Mouse (Mus musculus): ENCODE measurements around the gene Slc12a8.

Slc12a8 gene

DNA sequence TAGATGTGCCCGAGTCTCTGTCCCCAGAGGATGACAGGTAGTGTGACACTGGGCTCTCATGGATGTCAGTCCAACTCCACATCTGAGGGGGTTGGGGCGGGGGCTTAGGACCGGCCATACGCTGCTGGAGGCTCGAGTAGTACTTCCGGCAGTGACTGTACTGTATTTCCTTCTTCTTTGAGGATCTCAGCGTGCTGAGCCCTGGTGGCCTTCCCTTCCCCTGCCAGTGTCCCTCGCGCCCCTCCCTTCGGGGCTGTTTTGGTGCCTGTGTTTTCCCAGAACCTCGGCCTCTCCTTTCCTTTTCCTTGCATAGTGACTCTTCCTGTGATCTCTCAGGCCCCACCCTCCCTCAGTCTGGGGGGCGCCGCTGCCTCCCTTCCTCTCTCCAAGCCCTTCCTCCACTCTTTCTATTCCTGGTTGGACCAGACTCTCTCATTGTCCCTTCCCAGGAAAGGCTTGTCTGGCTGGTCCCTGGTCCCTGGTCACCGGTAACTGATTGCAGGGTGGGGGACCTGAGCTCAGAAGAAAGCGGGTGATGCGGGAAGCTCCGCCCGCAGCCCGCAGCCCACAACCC, 66.8 kb downstream of the Slc12a8 start:
- peak; percentile 50 for DNase-seq (ENCODE audit: low spot score)

DNA sequence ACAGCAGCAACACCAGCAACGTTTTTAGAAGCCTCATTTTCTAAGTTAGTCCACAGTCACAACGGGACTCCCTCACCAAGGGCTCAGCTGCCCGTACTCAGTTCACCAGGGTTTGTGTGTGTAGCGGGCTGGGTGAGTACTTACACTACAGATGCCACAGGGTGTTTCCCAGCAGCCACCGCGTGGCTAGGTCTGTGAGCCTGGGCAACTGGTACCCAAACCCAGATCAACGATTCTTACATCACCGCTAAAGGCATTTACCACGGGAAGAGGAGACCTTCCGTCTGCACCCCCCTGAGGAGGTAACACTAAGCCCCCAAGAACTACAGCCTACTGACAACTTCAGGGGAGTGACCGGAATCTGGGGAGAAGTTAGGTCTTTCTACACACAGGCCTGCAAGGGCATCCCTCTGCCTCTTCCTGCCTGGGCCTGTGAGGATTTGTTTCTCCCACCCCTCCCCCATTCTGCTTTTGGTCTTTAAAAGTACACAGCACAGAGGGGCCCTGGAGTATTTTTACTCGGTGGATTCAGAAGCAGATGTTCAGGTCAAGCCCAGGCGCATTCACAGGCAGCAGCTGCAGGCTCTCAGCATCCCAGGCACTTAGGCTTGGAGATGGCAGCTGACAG, 67.4 kb downstream of the Slc12a8 start:
- peak; percentile 68 for DNase-seq (ENCODE audit: low spot score)

DNA sequence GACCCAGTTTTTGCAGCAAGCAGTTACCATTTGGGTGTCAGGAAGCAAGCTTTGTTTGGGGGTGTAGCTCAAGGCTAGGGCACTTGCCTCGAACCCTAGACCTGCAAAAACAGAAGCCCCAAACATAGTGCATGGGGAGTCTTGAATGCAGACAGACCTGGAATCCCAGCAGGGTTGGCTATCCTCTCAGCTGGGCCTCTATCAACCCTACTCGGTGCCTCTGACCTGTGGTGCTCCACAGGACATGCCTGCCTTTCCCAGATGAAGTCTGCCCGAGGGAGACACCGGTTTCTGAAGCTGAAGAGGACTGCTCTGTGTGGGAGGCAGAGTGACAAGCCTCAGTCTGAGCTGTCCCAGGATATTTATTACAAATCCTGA, 67.9 kb downstream of the Slc12a8 start:
- peak; percentile 7 for DNase-seq (ENCODE audit: low spot score)

DNA sequence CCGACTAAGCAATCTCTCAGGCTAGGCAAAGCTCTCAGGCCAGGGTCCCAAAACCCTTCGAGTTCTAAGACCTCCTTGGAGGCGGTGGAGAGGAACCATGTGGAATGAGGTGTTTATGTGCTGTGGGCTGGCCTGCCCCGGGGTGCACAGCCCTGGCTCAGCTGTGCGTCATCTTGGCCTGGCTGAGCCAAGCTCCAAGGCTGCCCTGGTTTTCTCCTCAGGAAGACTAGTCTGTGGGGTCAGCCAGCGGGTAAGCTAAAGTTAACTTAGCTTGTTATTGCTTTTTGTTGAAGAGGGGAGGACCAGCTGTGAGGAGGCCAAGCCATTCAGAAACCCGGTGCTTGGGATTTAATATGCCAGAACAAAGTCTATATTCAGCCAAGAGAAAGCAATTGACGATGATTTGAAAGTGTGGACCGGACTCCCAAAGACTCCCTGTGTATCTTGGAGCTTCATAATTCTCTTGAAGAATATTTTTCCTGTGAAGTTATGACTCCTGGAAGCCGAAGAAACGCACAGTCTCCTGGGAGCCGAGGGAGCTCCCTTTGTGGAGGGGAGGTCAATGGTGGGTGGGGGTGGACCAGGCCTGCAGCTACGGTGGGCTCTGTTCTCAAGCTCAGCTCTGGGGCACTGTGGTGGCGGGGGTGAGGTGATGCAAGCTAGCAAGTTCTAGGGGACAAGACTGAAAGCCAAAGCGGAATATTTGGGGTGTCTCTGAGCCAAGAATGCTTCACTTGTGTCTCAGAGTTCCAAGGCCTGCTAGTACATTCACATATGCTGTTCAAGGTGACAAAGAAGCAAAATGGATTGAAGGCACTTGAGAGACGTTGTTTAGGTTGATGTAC, 70.4 kb downstream of the Slc12a8 start:
- DNase-seq (ENCODE audit: low spot score) = no peak

DNA sequence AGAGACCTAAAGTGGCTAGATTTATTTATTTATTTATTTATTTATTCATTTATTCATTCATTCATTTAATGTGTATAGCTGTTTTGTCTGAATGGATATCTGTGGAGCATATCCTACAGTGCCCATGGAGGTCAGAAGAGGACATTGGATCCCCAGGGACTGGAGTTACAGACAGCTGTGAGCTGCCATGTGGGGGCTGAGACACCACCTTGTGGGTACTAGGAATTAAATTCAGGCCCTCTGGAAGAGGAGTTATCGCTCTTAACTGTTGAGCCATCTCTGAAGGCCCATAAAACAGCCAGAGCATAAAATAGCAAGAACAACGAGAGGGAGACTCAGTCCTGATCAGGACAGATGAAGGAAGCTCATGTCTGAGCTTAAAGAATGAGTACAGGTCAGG, 71.7 kb downstream of the Slc12a8 start:
- no peak for DNase-seq (ENCODE audit: low spot score)

DNA sequence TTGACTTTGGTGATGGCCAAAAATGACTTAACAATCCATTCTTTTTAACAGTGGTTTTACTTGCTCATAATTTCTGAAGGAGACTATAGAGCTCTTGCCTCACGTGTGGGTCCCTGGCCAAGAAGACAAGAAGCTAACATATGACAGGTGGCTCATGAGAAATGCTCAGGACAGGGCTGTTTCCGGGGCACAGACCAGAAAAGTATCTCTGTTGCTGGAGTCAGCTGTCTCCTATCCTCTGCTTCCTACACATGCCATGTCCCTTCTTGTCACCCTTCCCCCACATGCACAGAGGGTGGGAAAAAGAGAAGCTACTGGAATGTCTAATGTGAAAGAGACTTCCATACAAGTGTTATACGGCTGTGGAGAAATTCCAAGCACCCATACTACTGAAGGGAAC, 73.3 kb downstream of the Slc12a8 start:
- no peak for DNase-seq (ENCODE audit: low spot score)

DNA sequence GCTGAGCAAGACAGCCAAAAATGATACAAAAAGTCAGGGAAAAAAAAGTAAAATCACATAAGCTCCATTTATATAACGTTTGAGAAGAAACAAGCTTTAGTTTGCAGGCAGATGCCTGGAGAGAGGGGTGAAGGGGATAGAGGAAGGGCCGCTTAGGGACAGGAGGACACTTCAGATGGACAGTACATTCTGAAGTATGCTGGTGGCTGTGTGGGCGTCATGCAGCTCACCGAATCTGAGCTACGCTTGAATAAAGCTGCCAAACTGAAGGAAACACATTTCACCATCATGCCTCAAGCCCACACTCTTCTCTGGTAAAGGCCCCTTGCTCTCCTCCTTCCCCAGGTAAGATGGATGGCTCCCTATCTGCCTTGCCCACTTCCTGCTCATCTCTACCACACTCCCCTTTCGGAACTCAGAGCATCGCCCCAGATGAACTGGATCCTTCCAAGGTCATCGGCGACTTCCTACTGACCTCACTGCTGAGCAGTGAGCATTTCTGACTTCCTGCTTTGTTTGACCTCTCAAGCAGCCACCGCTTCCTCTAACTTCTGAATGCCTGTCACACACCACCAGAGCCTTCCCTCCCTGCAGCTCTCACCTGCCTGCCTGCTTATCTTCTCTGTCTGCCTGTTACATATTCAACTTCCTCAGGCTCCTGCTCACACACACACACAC, 74.4 kb downstream of the Slc12a8 start:
- DNase-seq (ENCODE audit: low spot score) = no peak

DNA sequence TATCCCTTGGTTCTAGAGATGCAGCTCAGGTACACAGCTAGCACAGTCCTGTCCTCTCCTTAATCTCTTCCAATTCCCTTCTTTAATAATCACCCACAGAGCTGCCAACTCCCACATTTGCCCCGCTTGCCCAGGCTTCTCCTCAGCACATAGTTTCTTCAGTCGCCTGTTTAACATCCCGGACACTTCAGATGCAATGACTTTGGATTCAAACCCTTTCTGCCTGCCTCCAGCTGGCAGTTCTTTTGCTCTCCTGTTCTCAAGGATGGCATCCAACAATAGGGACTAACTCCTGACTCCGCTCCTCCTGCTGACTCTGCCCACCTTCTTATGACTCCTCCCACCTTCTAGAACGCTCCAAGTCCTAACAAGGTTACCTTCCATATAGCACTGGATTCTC, 75.2 kb downstream of the Slc12a8 start:
- no peak for DNase-seq (ENCODE audit: low spot score)

DNA sequence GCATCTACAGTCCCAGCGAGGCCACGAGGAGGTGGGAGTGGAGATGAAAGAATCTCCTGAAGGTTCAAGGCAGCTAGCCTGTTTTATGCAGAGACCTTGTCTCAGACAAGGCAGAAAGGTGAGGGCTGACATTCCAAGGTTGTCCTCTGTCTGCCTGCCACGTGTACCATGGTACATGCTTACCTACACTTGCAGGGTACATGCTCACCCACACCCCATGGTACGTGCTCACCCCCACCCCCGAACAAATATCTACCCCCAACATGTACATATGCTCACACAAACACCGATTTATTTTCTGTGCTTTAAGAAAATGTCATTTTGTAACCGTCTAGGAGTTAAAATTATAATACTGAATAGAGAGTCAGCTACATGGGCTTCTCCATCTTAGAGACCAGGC, 76.3 kb downstream of the Slc12a8 start:
- no peak for DNase-seq (ENCODE audit: low spot score)

DNA sequence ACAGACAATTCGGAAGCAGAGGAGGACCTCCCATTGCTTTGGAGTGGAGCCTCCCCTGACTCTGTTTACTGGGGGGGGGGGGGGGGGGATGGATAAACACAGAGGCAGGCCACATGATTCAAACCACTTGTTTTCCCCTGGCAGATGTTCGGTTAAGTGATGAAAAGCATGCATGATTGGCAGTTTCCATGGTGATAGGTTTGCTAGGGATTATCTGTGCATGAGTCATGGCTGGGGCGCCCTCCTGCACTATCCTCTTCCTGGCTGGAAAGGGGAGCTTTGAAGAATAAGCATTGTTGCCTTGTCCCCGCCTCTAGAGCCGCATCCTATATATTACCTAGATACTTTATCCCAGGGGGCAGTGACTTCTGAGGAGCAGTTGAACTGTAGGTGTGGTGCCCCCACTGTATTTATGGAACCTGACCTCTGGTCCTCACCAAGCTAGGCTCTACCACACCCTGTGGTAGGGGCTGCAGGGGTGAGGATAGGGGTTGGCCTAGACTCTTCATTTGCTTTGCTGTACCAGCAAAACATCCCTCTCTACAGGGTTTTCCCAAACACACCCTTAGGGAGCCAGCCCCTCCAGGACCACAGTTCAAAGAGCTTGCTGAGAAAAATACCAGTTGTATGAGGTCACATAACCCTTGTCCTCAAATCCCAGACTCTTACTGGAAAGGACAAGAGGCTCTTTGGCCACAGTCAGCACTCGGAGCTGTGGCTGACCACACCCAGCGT, 77.1 kb downstream of the Slc12a8 start:
- DNase-seq (ENCODE audit: low spot score) = peak; percentile 67

DNA sequence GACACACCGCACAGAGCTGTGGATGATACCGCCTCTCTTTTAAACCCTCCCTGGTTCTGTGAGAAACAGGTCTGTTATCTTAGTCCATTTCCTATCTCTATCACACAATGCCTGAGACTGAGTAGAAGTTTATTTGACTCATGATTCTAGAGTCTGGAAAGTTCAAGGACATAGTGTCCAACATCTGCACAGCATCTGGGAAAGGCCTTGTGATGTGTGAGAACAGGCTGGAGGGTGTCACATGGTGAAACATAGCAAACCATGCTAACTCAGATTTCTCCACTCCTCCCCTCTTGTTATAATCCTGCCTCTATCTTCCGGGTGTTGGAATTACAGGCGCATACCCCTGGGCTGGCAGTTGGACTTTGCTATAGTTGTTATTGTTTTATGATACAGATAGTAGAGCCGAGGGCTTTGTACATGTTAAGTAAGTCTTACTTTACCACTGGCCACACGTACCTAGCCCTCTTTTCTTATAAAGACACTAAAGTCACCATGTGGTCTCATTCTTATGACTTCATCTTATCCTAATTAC, 78.2 kb downstream of the Slc12a8 start:
- no peak for DNase-seq (ENCODE audit: low spot score)

DNA sequence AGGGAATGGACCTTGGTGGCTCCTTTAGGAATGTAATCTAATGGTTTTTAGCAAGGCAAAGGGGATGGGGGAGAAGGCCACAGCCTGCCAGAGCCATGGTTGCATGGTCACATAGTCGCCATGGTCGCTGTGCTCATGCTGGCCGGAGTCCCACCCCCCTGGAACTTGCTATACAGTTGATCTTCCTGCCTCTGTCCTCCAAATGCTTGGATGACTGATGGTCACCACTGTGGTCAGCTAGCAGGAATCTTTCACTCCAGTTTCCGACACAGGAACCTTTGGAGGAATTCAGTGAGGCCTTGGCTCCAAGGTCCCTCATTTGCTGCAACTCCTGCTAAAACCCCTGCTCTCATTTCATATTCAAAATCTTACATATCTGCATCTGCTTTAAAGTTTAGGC, 79.1 kb downstream of the Slc12a8 start:
- DNase-seq (ENCODE audit: low spot score) = no peak

DNA sequence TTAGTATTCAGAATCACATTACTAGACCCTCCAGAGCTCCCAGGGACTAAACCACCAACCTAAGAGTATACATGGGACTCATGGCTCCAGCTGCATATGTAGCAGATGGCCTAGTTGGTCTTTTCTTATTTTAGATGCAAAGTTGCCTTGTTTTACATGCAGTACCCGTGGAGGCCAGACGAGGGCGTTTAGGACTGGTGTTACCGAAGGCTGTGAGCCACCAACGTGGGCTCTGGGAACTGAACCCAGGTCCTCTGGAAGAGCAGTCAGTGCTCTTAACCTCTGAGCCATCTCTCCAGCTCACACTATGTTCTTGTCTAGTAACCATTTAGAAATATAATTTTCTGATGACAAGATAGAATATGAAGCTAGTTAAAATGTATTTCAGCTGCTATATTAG, 83.1 kb downstream of the Slc12a8 start:
- DNase-seq (ENCODE audit: low spot score) = no peak

DNA sequence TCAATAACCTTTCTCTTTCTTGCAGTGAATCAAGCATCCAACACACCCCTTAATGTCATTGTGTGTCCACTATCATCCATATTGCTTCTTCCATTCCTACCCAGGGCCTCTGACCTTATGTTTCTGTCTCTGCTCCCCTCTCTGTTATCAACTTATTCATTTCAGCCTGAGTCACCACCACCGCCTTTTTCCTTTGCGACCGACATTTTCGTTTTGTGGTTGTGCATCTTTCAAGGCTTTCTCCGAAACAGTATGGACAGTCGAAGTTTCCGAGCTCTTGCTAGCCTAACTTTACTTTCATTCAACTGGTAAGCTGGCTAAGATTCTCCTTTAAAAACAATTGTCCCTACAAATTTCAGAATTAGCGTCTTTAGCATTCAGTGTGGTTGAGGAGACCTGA, 84.2 kb downstream of the Slc12a8 start:
- no peak for DNase-seq (ENCODE audit: low spot score)

DNA sequence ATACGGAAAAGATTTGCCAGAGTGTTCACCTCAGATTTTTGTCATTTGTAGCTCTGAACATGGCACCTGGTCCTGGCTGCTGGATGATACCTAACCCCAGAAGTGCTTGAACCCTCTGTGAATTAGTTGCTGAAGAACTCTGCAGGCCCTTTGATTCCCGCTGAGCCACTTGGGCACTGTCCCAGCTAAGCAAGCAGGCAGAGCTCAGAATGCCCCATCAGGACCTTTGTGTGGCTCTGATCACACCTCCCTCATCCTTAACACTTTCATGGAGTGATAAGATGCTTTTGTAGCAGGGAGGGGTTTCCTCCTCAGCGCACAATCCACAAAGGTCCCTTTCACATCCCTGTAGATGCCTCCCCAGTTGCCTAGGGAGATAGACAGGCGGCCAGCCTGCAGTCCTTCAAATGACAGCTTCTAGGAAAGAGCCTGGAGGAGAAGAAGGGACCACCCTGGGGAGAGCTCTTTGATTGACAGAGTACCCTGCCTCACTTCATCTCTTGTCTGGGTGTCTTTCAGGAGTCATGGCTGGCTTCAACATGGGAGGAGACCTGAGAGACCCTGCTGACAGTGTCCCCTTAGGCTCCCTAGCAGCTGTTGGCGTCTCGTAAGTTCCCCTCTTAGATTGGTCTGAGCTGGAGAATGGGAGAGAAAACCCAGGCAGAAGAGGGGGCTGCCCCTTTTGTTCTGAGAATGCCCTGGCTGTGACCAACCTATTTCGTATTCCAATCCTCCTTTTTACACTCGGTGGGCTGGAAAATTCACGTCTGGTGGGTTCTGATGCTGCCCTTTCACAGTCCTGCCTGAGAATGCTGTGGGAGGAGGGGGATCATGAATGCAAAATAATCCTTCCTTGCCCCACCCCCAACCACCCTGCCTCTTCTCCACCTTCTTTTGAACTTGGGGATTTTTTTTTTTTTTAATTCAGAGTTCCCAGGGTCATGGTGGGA, 88.8 kb downstream of the Slc12a8 start:
- DNase-seq (ENCODE audit: low spot score) = no peak

DNA sequence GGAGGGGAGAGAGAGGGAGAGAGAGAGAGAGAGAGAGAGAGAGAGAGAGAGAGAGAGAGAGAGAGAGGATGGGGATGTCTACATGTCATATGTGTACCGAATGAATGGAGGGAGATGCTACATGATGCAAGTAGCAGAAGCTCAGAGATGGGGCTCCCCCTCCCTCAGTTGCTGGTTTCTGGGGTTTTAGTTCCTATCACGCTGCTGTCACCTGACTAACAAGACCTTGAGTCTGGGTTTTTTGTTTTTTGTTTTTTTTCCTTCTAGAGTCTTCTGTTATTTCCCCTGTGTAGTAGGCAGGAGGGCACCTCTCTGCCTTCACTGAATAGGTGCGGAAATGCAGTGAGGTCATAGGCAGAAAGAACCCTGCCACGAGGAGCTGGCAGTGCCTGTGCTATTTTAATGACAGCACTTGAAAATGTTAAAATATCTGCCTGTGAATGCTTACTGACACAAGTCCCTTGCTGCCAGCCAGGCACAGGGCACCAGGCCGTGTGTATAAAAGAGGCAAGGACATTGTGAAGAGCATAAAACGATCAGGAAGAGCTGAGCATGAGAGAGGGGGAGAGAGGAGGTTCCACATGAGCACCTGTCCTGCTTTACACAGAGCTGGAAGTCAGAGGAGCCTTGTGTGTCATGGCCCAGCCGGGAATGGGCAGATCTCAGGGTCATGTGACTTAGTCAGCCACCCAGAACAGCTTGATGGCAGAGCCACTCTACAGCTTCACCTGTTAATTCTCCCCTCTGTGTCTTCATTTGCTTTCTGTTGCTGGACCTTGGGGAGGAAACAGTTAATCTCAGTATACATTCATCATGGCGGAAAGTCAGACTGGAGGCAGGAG, 89.8 kb downstream of the Slc12a8 start:
- no peak for DNase-seq (ENCODE audit: low spot score)

DNA sequence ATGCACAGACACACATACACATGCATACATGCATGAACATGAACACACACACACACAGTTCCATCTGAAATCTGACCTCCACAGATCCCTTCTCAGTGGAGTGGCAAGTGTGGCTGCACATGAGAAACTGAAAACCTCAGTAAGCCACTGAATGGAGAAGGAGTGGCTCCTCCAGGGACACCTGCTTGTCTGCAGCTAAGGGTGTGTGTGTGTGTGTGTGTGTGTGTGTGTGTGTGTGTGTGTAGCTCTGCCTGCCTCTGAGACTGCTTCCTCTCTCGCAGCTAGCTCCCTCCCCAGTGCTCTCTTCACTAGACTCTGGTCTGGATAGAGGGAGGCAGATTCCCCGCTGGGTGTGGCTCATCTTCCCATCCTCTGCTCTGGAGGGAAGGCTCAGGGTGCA, 92.4 kb downstream of the Slc12a8 start:
- DNase-seq (ENCODE audit: low spot score) = no peak

DNA sequence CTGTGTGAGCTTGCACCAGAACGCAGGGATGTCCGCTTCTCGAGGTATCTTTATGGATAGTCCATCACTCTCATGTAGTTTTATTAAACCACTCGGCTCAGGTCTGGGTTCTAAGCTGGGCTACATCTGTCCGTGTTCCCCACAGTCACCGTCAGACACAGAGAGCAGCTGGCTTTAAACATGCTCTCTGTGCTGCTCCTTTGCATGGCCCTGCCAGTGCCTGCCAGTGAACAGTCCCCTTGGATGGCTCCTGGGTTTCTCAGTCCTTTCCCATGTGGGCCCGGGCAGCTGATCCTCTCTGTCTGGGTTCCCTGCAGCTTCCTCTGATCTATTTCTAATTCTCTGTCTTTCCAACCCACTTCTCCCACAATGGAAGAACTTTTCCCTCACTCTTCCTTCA, 93.3 kb downstream of the Slc12a8 start:
- no peak for DNase-seq (ENCODE audit: low spot score)

DNA sequence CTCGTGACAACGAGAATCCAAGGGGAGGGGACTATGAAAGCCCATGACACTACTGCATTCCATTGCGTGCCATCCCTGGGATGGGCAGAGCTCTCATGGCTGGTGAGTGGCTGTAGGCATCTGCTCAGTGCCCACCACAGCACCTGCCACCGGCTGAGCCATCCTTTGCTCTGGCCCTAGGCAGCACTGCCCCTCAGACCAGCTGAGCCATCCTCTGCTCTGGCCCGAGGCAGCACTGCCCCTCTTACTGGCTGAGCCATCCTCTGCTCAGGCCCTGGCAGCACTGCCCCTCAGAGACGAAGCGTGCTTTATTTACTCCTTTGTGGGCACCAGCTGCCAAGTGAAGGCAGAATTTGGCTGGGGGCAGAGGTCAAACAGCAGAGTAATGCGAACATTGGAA, 94.2 kb downstream of the Slc12a8 start:
- no peak for DNase-seq (ENCODE audit: low spot score)
